Mouse (Mus musculus): Measurements from ENCODE around the gene Crebzf. TPM values are rescaled to one million over a fixed set of nuclear protein-coding genes. Genes with fewer than 3 reads are reported as not detected.

Gene Crebzf
- 17.0 and 18.5 TPM in 2 replicates for polyA plus RNA-seq (2015; fragmentation: Nextera tagmentation; extraction: Ambion mirVana)

- Histone ChIP-seq H3K4me2 (peak within 1 kb of the TSS; percentile 66), H3K4me3 (peak within 1 kb of the TSS; percentile 98), H3K36me3 (no peaks in the 10 kb centered on the region), H3K9me3 (replicated peaks) (no peaks in the 10 kb centered on the region), H3K27me3 (no peaks in the 10 kb centered on the region), H3K4me1 (replicated peaks) (peaks cover 9% of the 10 kb centered on the region), H3K9ac (peak within 1 kb of the TSS; percentile 97), H3K27ac (peak within 1 kb of the TSS; percentile 99)
- ATAC-seq (replicated peaks; ENCODE audit: insufficient number of reproducible peaks, insufficient read depth, low FRiP score, low read depth) = peak; percentile 91
- WGBS = under 1% methylated on average over 50 of the region's 54 CpGs
These were observed at the start of gene Crebzf for GRCm38 (mm10) chr7:90442518-90443080. Gene Crebzf, plus strand, starts transcription at chr7:90442729.

GRCm38 (mm10) chr7:90395073-90395472 is 47.5 kb upstream of the Crebzf start:
- Histone ChIP-seq H3K27me3 (no peaks in the 10 kb centered on the region), H3K36me3 (no peaks in the 10 kb centered on the region), H3K4me2 (no peak overlapping the region), H3K9me3 (replicated peaks) (no peaks in the 10 kb centered on the region), H3K9ac (no peak overlapping the region), H3K4me1 (replicated peaks) (peaks cover 20% of the 10 kb centered on the region), H3K4me3 (no peak overlapping the region), H3K27ac (no peak overlapping the region)
- ATAC-seq (replicated peaks; ENCODE audit: insufficient number of reproducible peaks, insufficient read depth, low FRiP score, low read depth) = no peak; the same call in 1 of the 2 replicates
- WGBS = 26% methylated on average over 4 of the region's 4 CpGs

- Histone ChIP-seq H3K4me3 (no peak overlapping the region), H3K9me3 (replicated peaks) (no peaks in the 10 kb centered on the region), H3K27me3 (no peaks in the 10 kb centered on the region), H3K27ac (peak overlapping the region; percentile 19), H3K36me3 (no peaks in the 10 kb centered on the region), H3K9ac (no peak overlapping the region), H3K4me1 (replicated peaks) (peaks cover 20% of the 10 kb centered on the region), H3K4me2 (0 out of 2 replicates have a peak overlapping the region, but pooled peaks have one; percentile 6)
- ATAC-seq (replicated peaks; ENCODE audit: insufficient number of reproducible peaks, insufficient read depth, low FRiP score, low read depth) = no peak
- 42% methylated on average over 5 of the region's 5 CpGs for WGBS
These were observed 46.6 kb upstream of the Crebzf start for GRCm38 (mm10) chr7:90395928-90396327.

GRCm38 (mm10) chr7:90409934-90410333 is 32.6 kb upstream of the Crebzf start:
- H3K27me3 ChIP-seq = no peaks in the 10 kb centered on the region
- no peak overlapping the region for H3K4me2 ChIP-seq
- no peaks in the 10 kb centered on the region for H3K4me1 ChIP-seq (replicated peaks)
- H3K36me3 ChIP-seq = no peaks in the 10 kb centered on the region
- WGBS = 50% methylated on average over 3 of the region's 3 CpGs
- H3K27ac ChIP-seq = no peak overlapping the region
- no peak overlapping the region for H3K9ac ChIP-seq
- no peak overlapping the region for H3K4me3 ChIP-seq
- no peaks in the 10 kb centered on the region for H3K9me3 ChIP-seq (replicated peaks)
- ATAC-seq (replicated peaks; ENCODE audit: insufficient number of reproducible peaks, insufficient read depth, low FRiP score, low read depth) = no peak

GRCm38 (mm10) chr7:90426020-90427001 is 16.2 kb upstream of the Crebzf start, which contains the start of gene Ccdc89:
Gene Ccdc89, plus strand, starts transcription at chr7:90426577.
- peak within 1 kb of the TSS; percentile 56 for H3K9ac ChIP-seq
- H3K27me3 ChIP-seq = no peaks in the 10 kb centered on the region
- WGBS = 17% methylated on average over 29 of the region's 29 CpGs
- H3K4me2 ChIP-seq = peak within 1 kb of the TSS; percentile 84
- peak within 1 kb of the TSS; percentile 47 for H3K4me3 ChIP-seq
- ATAC-seq (replicated peaks; ENCODE audit: insufficient number of reproducible peaks, insufficient read depth, low FRiP score, low read depth) = peak; percentile 100
- no peaks in the 10 kb centered on the region for H3K36me3 ChIP-seq
- H3K27ac ChIP-seq = 0 out of 2 replicates have a peak within 1 kb of the TSS, but pooled peaks have one; percentile 40
- H3K9me3 ChIP-seq (replicated peaks) = no peaks in the 10 kb centered on the region
- H3K4me1 ChIP-seq (replicated peaks) = peaks cover 7% of the 10 kb centered on the region

GRCm38 (mm10) chr7:90427006-90427405 is 15.5 kb upstream of the Crebzf start:
- Histone ChIP-seq H3K9me3 (replicated peaks) (no peaks in the 10 kb centered on the region), H3K4me1 (replicated peaks) (peaks cover 7% of the 10 kb centered on the region), H3K4me3 (peak overlapping the region; percentile 47), H3K9ac (peak overlapping the region; percentile 56; the same call in 1 of the 2 replicates), H3K4me2 (peak overlapping the region; percentile 84), H3K36me3 (no peaks in the 10 kb centered on the region), H3K27me3 (no peaks in the 10 kb centered on the region), H3K27ac (no peak overlapping the region)
- WGBS = 52% methylated on average over 9 of the region's 9 CpGs
- ATAC-seq (replicated peaks; ENCODE audit: insufficient number of reproducible peaks, insufficient read depth, low FRiP score, low read depth) = no peak

GRCm38 (mm10) chr7:90432221-90432620 is 10.3 kb upstream of the Crebzf start:
- Histone ChIP-seq H3K9me3 (replicated peaks) (no peaks in the 10 kb centered on the region), H3K36me3 (no peaks in the 10 kb centered on the region)
- no peak for ATAC-seq (replicated peaks; ENCODE audit: insufficient number of reproducible peaks, insufficient read depth, low FRiP score, low read depth)

GRCm38 (mm10) chr7:90440044-90440443 is 2.5 kb upstream of the Crebzf start:
- H3K27me3 ChIP-seq = no peaks in the 10 kb centered on the region
- no peak for ATAC-seq (replicated peaks; ENCODE audit: insufficient number of reproducible peaks, insufficient read depth, low FRiP score, low read depth)
- H3K9me3 ChIP-seq (replicated peaks) = no peaks in the 10 kb centered on the region
- no peaks in the 10 kb centered on the region for H3K4me1 ChIP-seq (replicated peaks)
- no peaks in the 10 kb centered on the region for H3K36me3 ChIP-seq
- 68% methylated on average over 4 of the region's 4 CpGs for WGBS
- H3K9ac ChIP-seq = no peak overlapping the region
- no peak overlapping the region for H3K27ac ChIP-seq
- H3K4me2 ChIP-seq = no peak overlapping the region
- H3K4me3 ChIP-seq = no peak overlapping the region

More at GRCm38 (mm10) chr7:90432221-90432620, 10.3 kb upstream of the Crebzf start:
- H3K27me3 ChIP-seq = no peaks in the 10 kb centered on the region
- H3K27ac ChIP-seq = no peak overlapping the region
- peaks cover under 1% of the 10 kb centered on the region for H3K4me1 ChIP-seq (replicated peaks)
- no peak overlapping the region for H3K4me2 ChIP-seq
- H3K9ac ChIP-seq = no peak overlapping the region
- no peak overlapping the region for H3K4me3 ChIP-seq

- Histone ChIP-seq H3K9ac (peak overlapping the region; percentile 97), H3K4me3 (peak overlapping the region; percentile 98), H3K27ac (peak overlapping the region; percentile 99), H3K4me2 (peak overlapping the region; percentile 66), H3K36me3 (no peaks in the 10 kb centered on the region), H3K27me3 (no peaks in the 10 kb centered on the region), H3K9me3 (replicated peaks) (no peaks in the 10 kb centered on the region), H3K4me1 (replicated peaks) (peaks cover 5% of the 10 kb centered on the region)
- no peak for ATAC-seq (replicated peaks; ENCODE audit: insufficient number of reproducible peaks, insufficient read depth, low FRiP score, low read depth)
- WGBS = 11% methylated on average over 4 of the region's 4 CpGs
These were observed 459 bp upstream of the Crebzf start for GRCm38 (mm10) chr7:90442070-90442469.

- Histone ChIP-seq H3K9me3 (replicated peaks) (no peaks in the 10 kb centered on the region), H3K4me1 (replicated peaks) (peaks cover 10% of the 10 kb centered on the region), H3K9ac (peak overlapping the region; percentile 97), H3K4me2 (peak overlapping the region; percentile 66), H3K27ac (peak overlapping the region; percentile 99), H3K36me3 (no peaks in the 10 kb centered on the region; the same call in 1 of the 2 replicates), H3K4me3 (peak overlapping the region; percentile 98), H3K27me3 (no peaks in the 10 kb centered on the region)
- ATAC-seq (replicated peaks; ENCODE audit: insufficient number of reproducible peaks, insufficient read depth, low FRiP score, low read depth) = peak; percentile 81
- WGBS = under 1% methylated on average over 123 of the region's 123 CpGs
These were observed 867 bp downstream of the Crebzf start for GRCm38 (mm10) chr7:90443101-90444091.
